Mouse (Mus musculus): ENCODE measurements around the gene Klf12.

Gene Klf12

GRCm38 (mm10) chr14:100054150-100054549, 230.3 kb downstream of the Klf12 start:
- DNase-seq (ENCODE audit: inconsistent age in 2 of 2, low spot score in 1 of 2), result no peak

DNA sequence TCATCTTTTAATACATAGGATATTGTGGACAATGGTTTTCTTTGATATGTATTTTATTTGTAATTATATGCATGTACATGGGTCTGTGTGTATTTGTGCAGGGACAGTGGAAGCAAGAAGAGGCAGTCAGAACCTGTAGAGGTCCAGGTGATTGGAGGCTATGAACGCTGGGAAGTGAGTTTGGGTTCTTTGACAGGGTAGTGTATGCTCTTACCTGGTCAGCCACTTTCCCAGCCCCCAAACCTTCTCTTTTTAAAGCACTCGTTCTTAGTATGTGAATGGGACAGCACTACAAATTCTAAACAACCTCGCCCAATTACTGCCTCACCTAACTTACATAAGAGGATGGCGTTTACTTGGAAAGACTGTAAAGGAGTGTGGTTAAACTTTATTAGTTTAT, 231.0 kb downstream of the Klf12 start:
- no peak for DNase-seq (ENCODE audit: inconsistent age in 2 of 2, low spot score in 1 of 2)

GRCm38 (mm10) chr14:100052876-100053275, 231.6 kb downstream of the Klf12 start:
- peak in 1 of 2 experiments; percentile 38 for DNase-seq (ENCODE audit: inconsistent age in 2 of 2, low spot score in 1 of 2)

GRCm38 (mm10) chr14:100045431-100045830, 239.0 kb downstream of the Klf12 start:
- DNase-seq (ENCODE audit: inconsistent age in 2 of 2, low spot score in 1 of 2), result no peak

GRCm38 (mm10) chr14:100041823-100042222, 242.7 kb downstream of the Klf12 start:
- no peak for DNase-seq (ENCODE audit: inconsistent age in 2 of 2, low spot score in 1 of 2)

GRCm38 (mm10) chr14:100026671-100027070, 257.8 kb downstream of the Klf12 start:
- DNase-seq (ENCODE audit: inconsistent age in 2 of 2, low spot score in 1 of 2), result peak in 1 of 2 experiments; percentile 37

GRCm38 (mm10) chr14:100017219-100017618, 267.3 kb downstream of the Klf12 start:
- DNase-seq (ENCODE audit: inconsistent age in 2 of 2, low spot score in 1 of 2), result peak in 1 of 2 experiments; percentile 11

DNA sequence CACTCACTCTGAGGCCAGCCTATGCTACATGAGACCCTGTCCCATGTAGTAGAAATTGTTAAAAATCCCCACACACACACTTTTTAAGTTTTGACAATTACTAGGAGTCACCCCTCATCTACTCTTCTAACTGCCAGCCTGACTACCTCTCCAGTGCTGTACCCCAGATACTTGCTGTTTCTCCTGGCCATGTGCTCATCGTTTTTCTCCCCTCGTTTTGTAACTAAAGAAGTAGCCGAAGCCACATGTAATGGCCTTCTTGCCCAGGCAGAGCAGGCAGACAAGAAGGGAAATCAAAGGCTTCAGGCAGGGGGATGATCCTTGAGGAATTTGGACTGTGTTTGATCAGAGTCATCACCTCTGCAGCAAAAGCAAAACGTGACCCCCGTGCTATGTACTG, 274.0 kb downstream of the Klf12 start:
- no peak for DNase-seq (ENCODE audit: inconsistent age in 2 of 2, low spot score in 1 of 2)

- DNase-seq (ENCODE audit: inconsistent age in 2 of 2, low spot score in 1 of 2), result peak; percentile 31 to 83
Observed at GRCm38 (mm10) chr14:100009790-100010382, 274.6 kb downstream of the Klf12 start.

GRCm38 (mm10) chr14:99983510-99983909, 301.0 kb downstream of the Klf12 start:
- no peak for DNase-seq (ENCODE audit: inconsistent age in 2 of 2, low spot score in 1 of 2)

- DNase-seq (ENCODE audit: inconsistent age in 2 of 2, low spot score in 1 of 2), result no peak
Observed at GRCm38 (mm10) chr14:99981209-99981608, 303.3 kb downstream of the Klf12 start.

DNA sequence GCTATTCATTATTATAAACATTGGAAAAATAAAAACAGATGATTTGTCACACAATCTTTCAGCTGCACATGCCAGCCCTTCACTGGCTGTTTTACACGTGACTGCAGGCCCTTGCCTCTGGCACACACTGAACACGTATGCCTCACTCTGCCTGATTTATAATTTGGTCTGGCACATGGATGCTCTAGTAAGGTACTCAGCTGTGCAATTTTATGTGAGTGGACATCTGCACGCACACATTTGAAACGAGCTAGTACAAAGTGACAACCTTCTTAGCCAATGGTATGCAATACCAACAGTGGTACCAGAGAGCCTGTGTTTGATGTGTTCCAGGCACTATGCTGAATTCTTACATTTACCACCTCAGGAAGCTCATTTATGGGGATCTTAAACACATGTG, 316.6 kb downstream of the Klf12 start:
- no peak for DNase-seq (ENCODE audit: inconsistent age in 2 of 2, low spot score in 1 of 2)

GRCm38 (mm10) chr14:99960500-99961229, 323.8 kb downstream of the Klf12 start:
- peak; percentile 39 to 80 for DNase-seq (ENCODE audit: inconsistent age in 2 of 2, low spot score in 1 of 2)

- DNase-seq (ENCODE audit: inconsistent age in 2 of 2, low spot score in 1 of 2), result peak in 1 of 2 experiments; percentile 14
Observed at GRCm38 (mm10) chr14:99955133-99955532, 329.3 kb downstream of the Klf12 start.

DNA sequence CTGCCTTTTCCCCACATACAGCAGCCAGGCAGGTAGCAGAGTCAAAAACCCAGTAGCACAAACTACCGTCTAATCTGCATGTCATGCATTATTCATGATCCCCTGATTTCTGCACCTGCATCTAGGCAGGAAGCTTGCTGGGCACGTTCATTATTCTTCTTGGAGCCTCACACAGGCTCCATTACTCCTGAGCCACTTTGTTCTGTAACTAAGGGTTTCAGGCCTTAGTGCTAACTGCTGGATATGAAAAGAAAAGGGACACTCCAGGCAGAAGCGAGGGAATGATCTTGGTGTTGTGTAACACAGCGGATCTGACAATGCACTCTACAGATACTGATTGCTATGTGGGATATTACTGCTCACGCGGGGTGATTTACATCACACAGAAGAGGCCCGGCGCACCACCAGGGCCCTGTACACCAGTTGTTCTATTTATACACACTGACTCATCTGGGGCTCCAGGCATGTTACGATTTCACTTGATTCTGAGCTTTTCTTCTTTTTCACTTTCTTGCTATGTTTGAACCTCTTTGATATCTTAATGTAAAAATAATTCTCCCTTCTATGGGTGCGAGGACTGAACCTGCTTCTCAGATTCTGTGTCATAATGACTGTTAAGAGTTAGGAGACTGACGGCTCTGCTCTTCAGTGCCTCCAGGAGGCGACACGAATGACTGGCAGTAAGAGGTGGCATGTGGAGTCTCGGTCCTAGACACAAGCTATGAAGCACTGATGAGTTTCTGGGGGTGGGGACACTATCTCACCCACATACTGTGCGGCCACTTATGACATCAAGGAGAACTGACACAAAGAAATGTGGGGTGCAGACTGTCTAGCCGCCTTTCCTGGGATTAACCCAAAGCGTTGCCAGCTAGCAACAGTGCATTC, 340.0 kb downstream of the Klf12 start:
- DNase-seq (ENCODE audit: inconsistent age in 2 of 2, low spot score in 1 of 2), result peak; percentile 14 to 59

- DNase-seq (ENCODE audit: inconsistent age in 2 of 2, low spot score in 1 of 2), result peak; percentile 33 to 44
Observed at GRCm38 (mm10) chr14:99943156-99943555, 341.3 kb downstream of the Klf12 start.

- peak in 1 of 2 experiments; percentile 16 for DNase-seq (ENCODE audit: inconsistent age in 2 of 2, low spot score in 1 of 2)
Observed at GRCm38 (mm10) chr14:99933456-99933855, 351.0 kb downstream of the Klf12 start.

GRCm38 (mm10) chr14:99931879-99932278, 352.6 kb downstream of the Klf12 start:
- DNase-seq (ENCODE audit: inconsistent age in 2 of 2, low spot score in 1 of 2), result peak; percentile 61 to 90

GRCm38 (mm10) chr14:99911912-99912311, 372.6 kb downstream of the Klf12 start:
- DNase-seq (ENCODE audit: inconsistent age in 2 of 2, low spot score in 1 of 2), result no peak

DNA sequence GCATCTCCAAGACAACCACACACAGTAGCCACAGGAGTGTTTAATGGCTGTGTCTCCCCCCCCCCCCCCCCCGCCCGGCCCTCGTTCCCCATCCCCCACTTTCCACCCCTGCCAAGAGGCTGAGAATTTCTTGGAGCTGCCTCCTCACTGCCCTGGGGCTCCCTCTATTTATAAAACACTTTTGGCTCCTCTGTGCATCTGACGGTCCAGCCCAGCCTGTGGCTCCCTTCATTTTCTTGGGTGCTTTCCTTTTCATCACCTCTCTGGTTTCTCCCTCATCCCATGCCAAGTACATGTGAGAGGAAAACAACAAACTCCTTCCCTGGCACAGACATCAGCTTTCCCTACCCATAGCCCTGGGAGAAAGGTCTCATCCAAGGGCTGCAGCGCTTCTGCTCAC, 373.6 kb downstream of the Klf12 start:
- no peak for DNase-seq (ENCODE audit: inconsistent age in 2 of 2, low spot score in 1 of 2)

- DNase-seq (ENCODE audit: inconsistent age in 2 of 2, low spot score in 1 of 2), result peak in 1 of 2 experiments; percentile 53
Observed at GRCm38 (mm10) chr14:99900902-99901301, 383.6 kb downstream of the Klf12 start.

GRCm38 (mm10) chr14:99898861-99899260, 385.6 kb downstream of the Klf12 start:
- DNase-seq (ENCODE audit: inconsistent age in 2 of 2, low spot score in 1 of 2), result no peak
